Mouse (Mus musculus) heart, embryonic 12.5 days (tissue): ENCODE measurements around the gene Hmgn3. TPM values are rescaled to one million over a fixed set of nuclear protein-coding genes. Genes with fewer than 3 reads are reported as not detected.
A peak's percentile ranks its signal among the peaks of the same experiment; 100 is the strongest.
"Not testable (repeated sequence)": the region's sequence is repeated elsewhere in the genome, so short reads cannot be mapped to it uniquely, and the experiment has no call there.

Experiments
- ATAC-seq: fragments of 200-750 bp; cut with Nextera tagmentation; 2 replicates; pipeline ENCODE4 v1.8.0; 2017; ENCODE audit warnings: moderate TSS enrichment, moderate library complexity; ENCODE audit not compliant: insufficient number of reproducible peaks, low FRiP score
- H3K27ac ChIP-seq: fragments of 300-500 bp; sonication (generic); 2 replicates; pipeline ENCODE4 v1.5.1; 2016; ENCODE audit warnings: mild to moderate bottlenecking, moderate library complexity; ENCODE audit not compliant: poor library complexity, severe bottlenecking
- H3K27me3 ChIP-seq: fragments of 300-500 bp; sonication (generic); replicated peaks from 2 replicates; pipeline ENCODE4 v1.6.1; 2016; ENCODE audit warnings: mild to moderate bottlenecking, moderate library complexity
- H3K36me3 ChIP-seq: fragments of 300-500 bp; sonication (generic); 2 replicates; pipeline ENCODE4 v1.6.1; 2016; ENCODE audit warnings: mild to moderate bottlenecking, moderate library complexity
- H3K4me1 ChIP-seq: fragments of 300-500 bp; sonication (generic); replicated peaks from 2 replicates; pipeline ENCODE4 v1.6.1; 2016; ENCODE audit warnings: mild to moderate bottlenecking
- H3K4me2 ChIP-seq: fragments of 300-500 bp; sonication (generic); 2 replicates; pipeline ENCODE4 v1.6.1; 2016; ENCODE audit warnings: mild to moderate bottlenecking, moderate library complexity
- H3K4me3 ChIP-seq: fragments of 300-500 bp; sonication (generic); 2 replicates; pipeline ENCODE4 v1.5.1; 2016; ENCODE audit warnings: mild to moderate bottlenecking
- H3K9ac ChIP-seq: fragments of 300-500 bp; sonication (generic); 2 replicates; pipeline ENCODE4 v1.6.1; 2016; ENCODE audit warnings: mild to moderate bottlenecking, moderate library complexity
- H3K9me3 ChIP-seq: fragments of 300-500 bp; sonication (generic); replicated peaks from 2 replicates; pipeline ENCODE4 v1.6.1; 2016; ENCODE audit warnings: mild to moderate bottlenecking, moderate library complexity
- whole genome bisulfite sequencing: fragments of 180-500 bp; shearing (Covaris S2); methylation state at CpG from one replicate; pipeline ENCODE4 v1.1.7; 2016; 5-methylcytosine and 5-hydroxymethylcytosine counted together
- polyA plus RNA-seq: library from polyadenylated mRNA; unstranded; fragments of >200 nt; fragmentation: Nextera tagmentation; extraction: Ambion mirVana; gene quantifications from 2 replicates; pipeline ENCODE4 v1.2.1, GENCODE M21; 2016

Hmgn3 gene
- 122 and 124 TPM in 2 replicates for polyA plus RNA-seq

DNA sequence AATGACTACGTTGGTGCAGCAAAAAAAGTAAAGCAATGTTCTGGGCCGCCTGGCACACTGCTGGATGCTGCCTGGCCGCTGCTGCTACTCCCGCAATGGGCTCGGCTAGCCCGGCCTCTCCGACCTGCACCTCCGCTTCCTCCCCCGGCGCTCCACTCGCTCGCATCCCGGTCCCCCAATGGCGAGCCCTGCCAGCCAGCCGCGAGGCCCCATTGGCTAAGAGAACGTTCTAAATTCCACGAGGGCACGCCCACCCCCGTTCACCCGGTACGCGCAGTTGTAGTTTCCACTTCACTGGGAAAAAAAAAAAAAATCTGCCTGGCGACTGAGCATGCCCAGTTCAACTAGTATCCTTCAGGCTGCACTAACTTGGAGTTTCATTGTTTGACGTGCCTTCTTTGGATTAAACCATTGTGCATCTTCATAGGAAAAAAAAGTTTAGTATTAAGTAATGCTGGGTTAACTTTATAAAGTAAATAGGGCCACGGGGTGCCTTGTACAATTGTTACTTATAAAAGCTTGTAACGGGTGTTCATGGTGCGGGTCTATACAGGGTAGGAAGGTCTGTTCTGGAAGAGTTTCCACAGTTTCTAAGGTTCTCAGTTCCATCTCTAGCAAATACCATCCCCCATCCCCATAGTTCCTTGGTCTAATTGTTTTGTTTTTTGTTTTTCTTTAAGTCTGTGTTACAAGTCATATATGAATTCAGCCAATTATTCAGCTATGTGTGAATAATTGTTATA is at the start of gene Hmgn3:
TSS of gene Hmgn3 (minus strand) at position 240 of the 743 bp plus-strand sequence.
- Histone ChIP-seq H3K9ac (peak within 1 kb of the TSS; percentile 76), H3K4me3 (peak within 1 kb of the TSS; percentile 70), H3K4me1 (peaks cover 6% of the 10 kb centered on the region; the same call in 1 of the 2 replicates), H3K9me3 (no peaks in the 10 kb centered on the region), H3K4me2 (peak within 1 kb of the TSS; percentile 96), H3K27ac (peak within 1 kb of the TSS; percentile 69), H3K36me3 (no peaks in the 10 kb centered on the region), H3K27me3 (no peaks in the 10 kb centered on the region)
- peak; percentile 92 for ATAC-seq
- WGBS, result 9% methylated on average over 28 of the region's 28 CpGs

DNA sequence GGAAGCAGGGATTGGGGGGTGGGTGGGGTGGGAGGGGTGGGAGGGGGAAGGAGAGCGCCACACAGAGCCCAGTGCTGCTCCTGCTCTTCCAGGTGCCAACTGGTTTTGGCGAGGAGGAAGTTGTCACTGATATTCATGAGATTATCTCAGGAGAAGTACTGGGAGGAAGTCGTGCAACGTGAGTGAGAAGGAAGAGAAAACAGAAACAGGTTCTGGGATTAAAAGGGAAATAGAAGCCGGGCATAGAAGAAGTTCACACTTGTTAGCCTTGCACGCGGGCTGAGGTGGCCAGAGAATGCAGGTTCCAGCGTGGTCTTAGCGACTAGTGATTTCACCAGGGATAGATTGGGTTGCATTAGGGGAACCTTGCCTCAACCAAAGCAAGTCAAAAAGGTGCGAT is 49.3 kb upstream of the Hmgn3 start:
- no peak overlapping the region for H3K4me3 ChIP-seq
- no peak overlapping the region for H3K27ac ChIP-seq
- no peak overlapping the region for H3K9ac ChIP-seq
- no peaks in the 10 kb centered on the region for H3K27me3 ChIP-seq
- no peak for ATAC-seq
- no peaks in the 10 kb centered on the region for H3K4me1 ChIP-seq
- H3K4me2 ChIP-seq, result no peak overlapping the region
- H3K36me3 ChIP-seq, result no peaks in the 10 kb centered on the region
- 68% methylated on average over 10 of the region's 10 CpGs for WGBS
- no peaks in the 10 kb centered on the region for H3K9me3 ChIP-seq

DNA sequence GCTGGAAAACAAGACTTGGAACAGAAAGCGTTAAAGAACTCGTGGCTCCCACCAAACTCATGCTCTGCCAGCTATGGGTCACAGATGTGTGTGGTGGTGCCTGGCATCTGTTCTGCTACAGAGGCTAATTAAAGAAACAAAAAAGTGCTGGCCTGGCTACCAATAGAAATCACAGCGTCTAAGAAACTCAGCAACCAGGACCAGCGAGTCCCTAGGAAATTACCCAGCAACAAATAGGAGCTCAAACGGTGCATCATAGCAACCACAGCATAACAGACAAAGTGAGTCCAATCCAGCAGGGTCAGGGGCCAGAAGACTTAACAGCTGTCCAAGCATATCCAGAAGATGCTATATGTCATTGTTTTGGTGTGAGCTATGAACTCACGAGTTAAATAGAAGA is 48.5 kb upstream of the Hmgn3 start:
- no peaks in the 10 kb centered on the region for H3K4me1 ChIP-seq
- no peak overlapping the region for H3K9ac ChIP-seq
- no peak for ATAC-seq
- H3K4me2 ChIP-seq, result no peak overlapping the region
- no peak overlapping the region for H3K4me3 ChIP-seq
- H3K27me3 ChIP-seq, result no peaks in the 10 kb centered on the region
- H3K27ac ChIP-seq, result no peak overlapping the region
- H3K9me3 ChIP-seq, result no peaks in the 10 kb centered on the region
- no peaks in the 10 kb centered on the region for H3K36me3 ChIP-seq
- WGBS, result 73% methylated on average over 6 of the region's 6 CpGs

DNA sequence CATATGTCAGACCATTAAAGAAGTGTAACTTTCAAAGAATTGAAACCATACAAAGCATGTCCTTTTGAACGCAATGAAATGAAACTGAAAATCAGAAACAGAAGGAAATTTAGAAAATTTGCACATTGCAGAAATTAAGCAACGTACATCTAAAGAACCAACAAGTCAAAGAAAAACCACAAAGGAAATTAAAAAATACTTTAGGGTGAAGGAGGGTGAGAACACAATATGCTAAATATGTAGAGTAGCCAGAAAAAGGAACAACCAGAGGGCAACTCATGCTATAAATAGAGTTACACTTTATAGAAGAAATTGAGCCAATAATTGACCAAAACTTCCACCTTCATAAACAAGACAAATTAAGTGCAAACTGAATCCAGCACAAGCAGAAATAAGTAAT is 41.3 kb upstream of the Hmgn3 start:
- Histone ChIP-seq H3K27me3 (no peaks in the 10 kb centered on the region), H3K9ac (no peak overlapping the region), H3K4me1 (no peaks in the 10 kb centered on the region), H3K4me3 (no peak overlapping the region), H3K4me2 (no peak overlapping the region), H3K36me3 (no peaks in the 10 kb centered on the region), H3K9me3 (no peaks in the 10 kb centered on the region), H3K27ac (no peak overlapping the region)
- 83% methylated on average over 2 of the region's 2 CpGs for WGBS
- no peak for ATAC-seq

DNA sequence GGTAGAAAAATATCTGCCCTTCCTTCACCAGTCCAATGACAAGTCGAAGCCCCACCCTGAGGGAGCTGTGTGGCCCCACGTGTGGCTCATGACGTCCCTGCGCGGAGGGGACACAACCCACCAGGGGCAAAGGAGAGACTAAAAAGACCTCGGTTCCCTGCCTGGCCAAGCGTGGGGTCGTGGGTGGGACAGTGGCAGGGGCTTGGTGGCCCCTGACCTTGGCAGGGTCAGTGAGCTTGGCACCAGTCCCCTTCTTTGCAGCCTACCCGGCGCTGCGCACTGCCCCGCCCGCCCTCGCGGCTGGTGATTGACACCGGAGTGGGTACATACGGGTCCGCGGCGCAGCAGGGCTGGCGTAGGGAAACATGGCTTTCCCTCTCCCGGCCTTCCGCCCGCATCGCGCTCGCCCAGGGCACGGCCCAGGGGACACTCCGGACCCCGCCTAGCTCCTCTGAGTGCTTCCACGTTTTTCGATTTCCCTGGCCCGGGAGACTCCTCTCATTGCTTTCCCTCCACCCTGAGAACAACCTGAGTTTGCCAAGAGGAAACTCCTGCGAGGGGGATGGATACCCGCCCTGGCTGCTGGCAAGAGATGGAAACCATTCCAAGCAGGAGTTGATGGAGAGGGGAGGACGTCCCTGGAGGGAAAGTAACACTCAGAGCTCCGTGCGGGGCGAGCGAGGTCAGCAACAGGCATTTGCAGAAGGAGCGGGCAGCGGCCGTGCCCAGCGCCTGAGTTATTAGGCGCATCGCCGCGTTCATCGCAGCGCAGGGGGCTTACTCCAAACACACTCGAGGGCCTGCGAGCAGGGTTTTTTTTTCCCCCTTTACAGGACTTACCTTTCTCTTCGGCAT is 667 bp downstream of the Hmgn3 start:
- peak; percentile 80 for ATAC-seq
- no peaks in the 10 kb centered on the region for H3K9me3 ChIP-seq
- H3K27ac ChIP-seq, result peak overlapping the region; percentile 69
- no peaks in the 10 kb centered on the region for H3K36me3 ChIP-seq
- H3K27me3 ChIP-seq, result no peaks in the 10 kb centered on the region
- peaks cover 6% of the 10 kb centered on the region; the same call in 1 of the 2 replicates for H3K4me1 ChIP-seq
- WGBS, result 3% methylated on average over 53 of the region's 53 CpGs
- H3K9ac ChIP-seq, result peak overlapping the region; percentile 76
- peak overlapping the region; percentile 96 for H3K4me2 ChIP-seq
- peak overlapping the region; percentile 70 for H3K4me3 ChIP-seq

DNA sequence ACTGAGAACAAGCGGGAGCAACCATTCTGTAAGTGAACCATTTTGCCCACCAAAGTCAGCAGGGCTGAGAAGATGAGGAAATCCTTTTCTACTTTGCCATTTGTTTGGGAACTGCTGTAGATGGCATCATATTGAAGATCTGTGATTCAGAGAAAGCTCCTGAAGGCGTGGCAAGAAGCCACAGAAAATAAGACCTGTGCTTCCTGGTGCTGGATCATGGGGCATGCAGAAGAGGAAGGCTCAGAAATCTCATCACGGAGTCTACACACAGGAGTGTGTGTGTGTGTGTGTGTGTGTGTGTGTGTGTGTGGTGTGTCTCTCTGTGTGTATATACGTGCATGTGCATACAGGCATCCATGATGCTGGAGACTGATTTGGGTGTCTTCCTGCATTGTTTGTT is 16.7 kb downstream of the Hmgn3 start:
- 88% methylated on average over 4 of the region's 4 CpGs for WGBS
- H3K4me2 ChIP-seq, result no peak overlapping the region
- H3K9me3 ChIP-seq, result peaks cover 4% of the 10 kb centered on the region; the same call in 1 of the 2 replicates
- peaks cover 12% of the 10 kb centered on the region for H3K4me1 ChIP-seq
- no peak overlapping the region for H3K9ac ChIP-seq
- no peak overlapping the region for H3K4me3 ChIP-seq
- H3K27ac ChIP-seq, result no peak overlapping the region
- no peaks in the 10 kb centered on the region; the same call in 1 of the 2 replicates for H3K36me3 ChIP-seq
- no peaks in the 10 kb centered on the region for H3K27me3 ChIP-seq
- ATAC-seq, result no peak

DNA sequence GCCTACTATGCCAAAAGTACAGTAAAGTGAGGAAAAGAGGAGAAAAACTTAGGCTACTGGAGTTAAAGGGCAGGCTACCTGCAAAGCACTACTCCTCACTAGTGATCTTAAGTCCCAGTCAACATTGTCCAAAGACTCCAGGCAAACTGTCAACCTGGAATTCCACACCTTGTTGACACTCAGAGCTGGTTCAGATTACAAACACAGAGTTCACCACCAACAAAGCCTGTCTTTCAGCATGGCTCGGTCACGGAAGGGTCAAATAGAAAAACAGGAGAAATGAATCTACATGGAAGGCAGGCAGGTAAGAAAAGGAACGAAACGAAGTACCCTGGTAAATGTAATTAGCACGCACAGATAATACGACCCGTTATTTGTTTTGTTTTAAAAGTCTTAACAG is 18.6 kb downstream of the Hmgn3 start:
- Histone ChIP-seq H3K27me3 (no peaks in the 10 kb centered on the region), H3K4me3 (no peak overlapping the region), H3K4me2 (peak overlapping the region; percentile 24), H3K4me1 (peaks cover 12% of the 10 kb centered on the region), H3K36me3 (peaks cover 2% of the 10 kb centered on the region; the same call in 1 of the 2 replicates), H3K9me3 (peaks cover 4% of the 10 kb centered on the region; the same call in 1 of the 2 replicates), H3K9ac (no peak overlapping the region), H3K27ac (no peak overlapping the region)
- no peak for ATAC-seq
- WGBS, result 47% methylated on average over 7 of the region's 7 CpGs

DNA sequence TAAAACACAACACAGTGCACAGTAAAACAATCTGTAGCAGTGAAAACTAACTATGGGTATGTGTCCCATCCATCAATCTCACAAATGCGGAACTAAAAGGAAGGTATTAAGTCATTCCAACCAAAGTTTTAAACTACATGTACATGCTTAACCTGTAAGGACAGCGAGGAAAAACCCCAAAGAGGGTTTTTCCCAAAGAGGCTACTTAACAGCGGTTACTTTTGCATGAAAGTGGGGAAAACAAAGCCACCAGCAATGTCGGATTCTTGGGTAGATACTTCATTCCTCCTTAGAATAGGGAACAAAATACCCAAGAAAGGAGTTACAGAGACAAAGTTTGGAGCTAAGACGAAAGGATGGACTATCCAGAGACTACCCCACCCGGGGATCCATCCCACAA is 20.0 kb downstream of the Hmgn3 start:
- H3K9ac ChIP-seq, H3K9me3 ChIP-seq, H3K27ac ChIP-seq, H3K27me3 ChIP-seq, H3K4me3 ChIP-seq, H3K36me3 ChIP-seq, H3K4me2 ChIP-seq, ATAC-seq: not testable (repeated sequence)
- WGBS, result 85% methylated on average over 6 of the region's 6 CpGs
- peaks cover 12% of the 10 kb centered on the region for H3K4me1 ChIP-seq

DNA sequence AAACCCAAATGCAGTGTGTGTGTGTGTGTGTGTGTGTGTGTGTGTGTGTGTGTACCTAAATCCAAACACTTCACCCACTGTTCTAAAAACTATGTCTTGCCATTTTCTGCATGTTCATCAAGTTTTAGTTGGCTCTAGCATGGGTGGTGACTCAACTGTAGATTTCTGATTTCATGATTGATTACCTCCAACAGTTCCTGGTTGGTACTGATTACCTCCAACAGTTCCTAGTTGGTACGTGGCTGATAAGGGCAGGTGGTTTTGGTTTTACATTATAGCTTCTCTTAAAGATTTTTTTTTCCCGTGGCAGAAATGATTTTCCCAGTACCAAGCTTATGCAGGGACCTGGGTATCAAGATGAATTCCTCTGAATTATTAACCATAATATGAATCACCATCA is 27.3 kb downstream of the Hmgn3 start:
- Histone ChIP-seq H3K9me3 (no peaks in the 10 kb centered on the region), H3K27ac (no peak overlapping the region), H3K9ac (no peak overlapping the region), H3K4me2 (no peak overlapping the region), H3K36me3 (peaks cover 6% of the 10 kb centered on the region; the same call in 1 of the 2 replicates), H3K4me3 (no peak overlapping the region), H3K4me1 (0 out of 2 replicates have a peak, but pooled peaks cover 3% of the 10 kb centered on the region), H3K27me3 (no peaks in the 10 kb centered on the region)
- 62% methylated on average over 2 of the region's 2 CpGs for WGBS
- ATAC-seq, result no peak

DNA sequence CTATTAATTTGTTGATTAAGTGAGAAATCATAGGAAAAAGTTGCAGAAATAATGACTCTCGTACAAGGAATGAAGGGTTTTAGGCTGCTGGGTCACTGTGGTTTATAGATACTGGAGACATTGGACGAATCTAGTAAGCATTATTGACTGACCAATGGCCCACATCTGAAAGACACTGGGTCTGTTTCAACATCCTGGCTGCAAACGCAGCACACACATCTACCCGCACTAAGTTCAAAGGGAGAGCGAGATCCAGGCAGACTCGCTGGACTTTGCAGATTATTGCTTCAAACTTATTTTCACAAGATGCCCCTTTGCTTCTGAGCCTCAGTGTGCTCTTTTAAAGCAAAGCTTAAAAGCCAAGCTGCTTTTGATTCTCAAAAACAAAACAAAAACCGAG is 29.0 kb downstream of the Hmgn3 start:
- Histone ChIP-seq H3K27ac (no peak overlapping the region), H3K4me2 (no peak overlapping the region), H3K27me3 (no peaks in the 10 kb centered on the region), H3K36me3 (peaks cover 3% of the 10 kb centered on the region; the same call in 1 of the 2 replicates), H3K4me1 (peaks cover 12% of the 10 kb centered on the region; the same call in 1 of the 2 replicates), H3K4me3 (no peak overlapping the region), H3K9me3 (no peaks in the 10 kb centered on the region), H3K9ac (no peak overlapping the region)
- ATAC-seq, result no peak
- WGBS, result 79% methylated on average over 7 of the region's 7 CpGs
